Mouse (Mus musculus): ENCODE data around the gene Copb2.

GRCm38 (mm10) chr9:98527226-98527625 is 36.3 kb upstream of the Copb2 start:
- TF ChIP-seq CTCF (IDR thresholded peaks at IDR 0.05 in 2 of 3, conservative IDR thresholded peaks at IDR 0.05 in 1 of 3; ENCODE audit: control insufficient read depth in 1 of 3, insufficient read depth in 1 of 3, low read depth in 2 of 3, low read length in 3 of 3, poor library complexity in 1 of 3, severe bottlenecking in 1 of 3) (no peak), POLR2A (IDR thresholded peaks at IDR 0.05; ENCODE audit: control insufficient read depth in 1 of 2, insufficient read depth in 1 of 2, low read depth in 1 of 2, low read length in 2 of 2, poor library complexity in 1 of 2) (no peak), SIN3A (IDR thresholded peaks at IDR 0.05; ENCODE audit: low read length) (no peak)

All from MEL (cell line).